Mouse (Mus musculus) hindbrain, postnatal 0 days (tissue): ENCODE measurements around the gene Cyct. TPM values are rescaled to one million over a fixed set of nuclear protein-coding genes. Genes with fewer than 3 reads are reported as not detected.

ENCODE experiments used
- ATAC-seq: fragments of 200-750 bp; cut with Nextera tagmentation; 2 replicates; pipeline ENCODE4 v1.8.0; 2017; ENCODE audit warnings: mild to moderate bottlenecking, moderate TSS enrichment, moderate library complexity
- DNase-seq: peaks from one replicate; pipeline ENCODE4 v3.0.0-alpha.2; 2015; ENCODE audit warnings: low spot score
- H3K27ac ChIP-seq: fragments of 300-500 bp; sonication (generic); 2 replicates; pipeline ENCODE4 v1.5.1; 2014; ENCODE audit warnings: mild to moderate bottlenecking
- H3K27me3 ChIP-seq: fragments of 300-500 bp; sonication (generic); 2 replicates; pipeline ENCODE4 v1.6.1; 2014; ENCODE audit warnings: low read length, mixed read lengths; ENCODE audit not compliant: insufficient read depth
- H3K36me3 ChIP-seq: fragments of 300-500 bp; sonication (generic); 2 replicates; pipeline ENCODE4 v1.6.1; 2014; ENCODE audit warnings: low read length, mixed read lengths; ENCODE audit not compliant: insufficient read depth
- H3K4me1 ChIP-seq: fragments of 300-500 bp; sonication (generic); 2 replicates; pipeline ENCODE4 v1.6.1; 2014; ENCODE audit warnings: antibody characterized with exemption, low read length, mixed read lengths; ENCODE audit not compliant: insufficient read depth
- H3K4me2 ChIP-seq: fragments of 300-500 bp; sonication (generic); 2 replicates; pipeline ENCODE4 v1.6.1; 2014; ENCODE audit warnings: low read depth, mild to moderate bottlenecking, low read length, moderate library complexity, mixed read lengths
- H3K4me3 ChIP-seq: fragments of 300-500 bp; sonication (generic); 2 replicates; pipeline ENCODE4 v1.5.1; 2014; ENCODE audit warnings: low read length
- H3K9ac ChIP-seq: fragments of 300-500 bp; sonication (generic); replicated peaks from 2 replicates; pipeline ENCODE4 v1.6.1; 2014; ENCODE audit warnings: mild to moderate bottlenecking, low read length, moderate library complexity, mixed read lengths
- H3K9me3 ChIP-seq: fragments of 300-500 bp; sonication (generic); 2 replicates; pipeline ENCODE4 v1.6.1; 2016; ENCODE audit warnings: low read length, mixed read lengths
- CTCF ChIP-seq: IDR thresholded peaks from 2 replicates; pipeline ENCODE4 v1.5.1; 2016; ENCODE audit warnings: antibody characterized with exemption, control low read depth, low read depth
- WGBS: fragments of 180-500 bp; shearing (Covaris S2); extraction: QIAGEN DNeasy Blood & Tissue Kit; methylation state at CpG from one replicate; pipeline ENCODE4 v1.1.7; 2014; 5-methylcytosine and 5-hydroxymethylcytosine counted together
- polyA plus RNA-seq: library from polyadenylated mRNA; unstranded; fragments of >200 nt; fragmentation: Nextera tagmentation; extraction: Ambion mirVana; gene quantifications from 2 replicates; pipeline ENCODE4 v1.2.1, GENCODE M21; 2015
- total RNA-seq: library from RNA; depleted of rRNA; stranded (reverse); fragments of >200 nt; gene quantifications from 2 replicates; pipeline ENCODE4 v1.2.3, GENCODE M21; 2014

Cyct gene
- total and polyA plus RNA-seq, 2 experiments from 2014 or later = 0.31 TPM; not detected in 1

DNA sequence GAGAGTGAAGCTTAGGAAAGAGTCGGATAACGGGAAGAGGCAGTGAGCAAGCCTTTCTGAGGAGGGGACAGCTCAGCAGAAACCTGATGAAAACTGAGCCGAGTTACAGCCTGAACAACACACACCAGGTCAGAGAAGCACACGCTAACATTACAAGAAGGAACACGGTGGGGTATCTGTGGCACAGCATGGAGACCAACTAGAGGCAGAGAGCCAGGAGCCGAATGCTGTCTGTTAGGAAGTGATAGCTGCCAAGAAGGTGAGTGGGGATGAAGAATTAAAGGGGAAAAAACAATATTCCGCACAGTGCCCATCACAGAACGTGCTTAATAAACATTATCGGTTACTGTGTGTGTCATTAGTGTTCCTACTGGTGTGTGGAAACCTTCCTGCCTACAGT, 18.1 kb downstream of the Cyct start:
- WGBS = 69% methylated on average over 9 of the region's 9 CpGs
- H3K27ac ChIP-seq = no peak overlapping the region
- H3K4me2 ChIP-seq = no peak overlapping the region
- no peak overlapping the region for H3K4me3 ChIP-seq
- H3K9me3 ChIP-seq = no peaks in the 10 kb centered on the region
- H3K27me3 ChIP-seq = no peaks in the 10 kb centered on the region
- no peak for TF ChIP-seq CTCF
- ATAC-seq = no peak
- H3K9ac ChIP-seq = no peak overlapping the region
- H3K4me1 ChIP-seq = no peaks in the 10 kb centered on the region
- H3K36me3 ChIP-seq = no peaks in the 10 kb centered on the region
- peak; percentile 28 for DNase-seq

DNA sequence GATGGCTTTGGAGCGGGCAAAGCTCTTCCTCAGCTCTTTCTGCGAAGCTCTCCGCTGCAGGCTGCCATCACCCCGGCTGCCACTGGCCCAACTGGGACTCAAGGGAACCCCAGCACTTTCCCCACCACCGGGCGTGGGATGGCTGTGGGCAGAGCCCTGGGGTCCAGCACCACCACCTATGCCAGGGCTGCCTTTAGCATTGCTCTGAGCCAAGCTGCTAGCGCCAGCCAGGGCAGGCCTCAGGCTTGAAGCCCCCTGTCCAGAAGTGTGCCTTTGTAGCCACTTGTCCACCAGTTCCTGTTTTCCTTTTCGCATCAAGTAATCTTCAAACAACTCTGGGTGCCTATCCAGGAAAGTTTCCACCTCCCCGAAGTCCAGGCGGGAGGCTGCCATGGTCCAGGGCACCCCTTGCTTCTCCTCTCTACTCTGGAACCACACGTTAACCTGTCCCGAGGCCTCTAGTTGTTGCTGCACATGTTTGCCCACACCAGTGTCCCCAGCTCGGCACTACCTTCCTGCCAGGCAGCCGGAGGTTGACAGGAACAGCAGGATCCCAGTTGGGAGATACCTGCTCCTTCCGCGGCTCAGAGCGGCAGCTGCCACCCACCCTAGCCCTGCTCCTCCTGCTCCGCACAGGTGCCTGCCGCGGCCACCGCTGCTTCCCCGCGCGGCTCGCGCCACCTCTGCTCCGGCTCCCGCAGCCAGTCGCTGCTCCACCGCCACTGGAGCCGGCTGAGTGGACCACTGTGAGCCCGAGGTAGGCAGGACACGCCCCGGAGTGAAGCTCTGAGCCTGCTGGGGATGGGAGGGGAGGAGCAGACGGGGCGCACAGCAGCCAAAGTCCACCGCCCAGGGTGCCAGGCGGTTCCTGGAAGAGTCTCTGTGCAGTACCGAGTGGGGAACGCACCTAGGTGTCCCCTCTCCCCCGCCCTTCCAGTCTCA, 21.8 kb downstream of the Cyct start, which contains the start of gene Pde11a:
TSS of gene Pde11a (minus strand) at position 560 of the 942 bp plus-strand sequence.
- H3K36me3 ChIP-seq = no peaks in the 10 kb centered on the region
- no peak within 1 kb of the TSS for H3K27ac ChIP-seq
- 20% methylated on average over 41 of the region's 41 CpGs for WGBS
- H3K9ac ChIP-seq = peak within 1 kb of the TSS; percentile 49
- H3K27me3 ChIP-seq = no peaks in the 10 kb centered on the region
- peak within 1 kb of the TSS; percentile 94 for H3K4me2 ChIP-seq
- TF ChIP-seq CTCF = no peak
- peak; percentile 14 for DNase-seq
- H3K4me1 ChIP-seq = no peaks in the 10 kb centered on the region
- H3K4me3 ChIP-seq = peak within 1 kb of the TSS; percentile 44
- no peaks in the 10 kb centered on the region for H3K9me3 ChIP-seq
- ATAC-seq = peak; percentile 62

DNA sequence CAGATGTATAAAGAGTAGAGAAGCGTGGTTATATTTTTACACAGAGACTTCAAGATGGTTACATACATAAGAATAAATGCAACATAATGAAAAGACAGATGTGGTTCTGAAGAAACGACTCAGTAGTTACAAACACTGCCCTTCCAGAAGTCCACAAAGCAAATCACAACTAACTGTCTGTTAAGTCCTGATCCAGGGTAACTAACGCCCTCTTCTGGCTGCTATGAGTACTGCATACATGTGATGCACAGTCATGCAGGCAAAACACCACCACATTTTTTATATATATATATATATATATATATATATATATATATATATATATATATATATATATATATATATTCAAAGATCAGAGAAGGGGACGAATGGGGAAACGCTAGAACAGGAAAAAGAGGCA, 25.7 kb downstream of the Cyct start:
- Histone ChIP-seq H3K4me3 (no peak overlapping the region), H3K9me3 (no peaks in the 10 kb centered on the region), H3K9ac (no peak overlapping the region), H3K27ac (no peak overlapping the region), H3K4me2 (no peak overlapping the region), H3K36me3 (no peaks in the 10 kb centered on the region), H3K4me1 (no peaks in the 10 kb centered on the region), H3K27me3 (no peaks in the 10 kb centered on the region)
- 77% methylated on average over 5 of the region's 5 CpGs for WGBS
- ATAC-seq = no peak
- DNase-seq = peak; percentile 49
- peak; percentile 49 for TF ChIP-seq CTCF

DNA sequence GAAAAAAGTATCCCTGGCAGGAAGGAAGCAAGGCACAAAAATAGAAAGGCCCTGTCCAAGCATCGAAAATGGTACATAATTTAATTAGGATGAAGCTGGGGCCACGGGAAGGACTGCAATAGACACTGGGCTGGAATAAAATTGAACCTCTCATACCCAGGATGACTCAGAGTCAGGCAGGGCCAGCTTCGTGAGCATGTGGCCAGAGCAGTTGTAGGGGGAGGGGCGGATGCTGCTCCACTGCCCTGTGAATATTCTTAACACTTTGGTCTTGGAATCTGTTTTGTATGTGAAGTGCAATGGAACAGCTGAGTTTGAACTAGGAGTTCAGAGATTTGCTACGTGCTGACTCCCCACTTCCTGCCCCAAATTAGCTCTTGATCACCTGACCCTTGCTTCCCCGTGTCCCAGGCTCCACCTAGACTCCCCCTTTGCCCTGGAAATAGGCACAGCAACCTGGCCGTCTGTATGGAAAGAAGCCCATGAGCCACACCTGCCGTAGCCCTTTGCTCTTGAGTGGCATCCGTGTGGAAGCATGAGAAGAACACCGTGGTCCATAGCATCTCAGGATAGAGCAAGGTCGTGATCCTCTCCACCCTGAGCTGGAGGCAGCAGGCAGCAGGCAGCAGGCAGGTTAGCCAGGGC, 28.0 kb downstream of the Cyct start:
- ATAC-seq (no peak), DNase-seq (no peak)
- H3K27ac ChIP-seq = no peak overlapping the region
- H3K9me3 ChIP-seq = no peaks in the 10 kb centered on the region
- H3K9ac ChIP-seq = no peak overlapping the region
- no peak for TF ChIP-seq CTCF
- no peak overlapping the region for H3K4me3 ChIP-seq
- H3K27me3 ChIP-seq = no peaks in the 10 kb centered on the region
- H3K36me3 ChIP-seq = no peaks in the 10 kb centered on the region
- no peaks in the 10 kb centered on the region for H3K4me1 ChIP-seq
- H3K4me2 ChIP-seq = no peak overlapping the region
- 79% methylated on average over 11 of the region's 11 CpGs for WGBS

DNA sequence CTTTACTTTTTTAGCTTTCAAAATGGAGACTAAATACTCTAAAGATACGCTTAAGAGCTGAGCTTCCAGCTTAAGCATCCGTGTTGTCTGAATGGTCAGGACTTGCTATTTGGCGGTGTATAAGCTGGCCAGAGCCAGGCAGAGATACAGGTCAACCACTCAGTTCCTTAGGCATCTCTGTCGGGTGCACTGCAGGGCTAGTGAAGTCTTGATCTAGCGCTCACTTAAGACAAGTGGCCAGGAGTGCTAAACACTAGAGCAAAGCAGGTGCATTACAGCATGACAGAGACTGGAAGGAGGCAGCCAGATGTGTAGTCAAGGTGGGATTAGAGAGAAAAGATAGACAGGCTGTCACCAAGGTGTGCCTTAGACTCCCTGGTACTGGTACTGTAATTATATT, 30.2 kb downstream of the Cyct start:
- Histone ChIP-seq H3K4me3 (no peak overlapping the region), H3K27ac (no peak overlapping the region), H3K36me3 (no peaks in the 10 kb centered on the region), H3K27me3 (no peaks in the 10 kb centered on the region), H3K4me1 (no peaks in the 10 kb centered on the region), H3K4me2 (no peak overlapping the region), H3K9me3 (no peaks in the 10 kb centered on the region), H3K9ac (no peak overlapping the region)
- WGBS = 94% methylated on average over 5 of the region's 5 CpGs
- ATAC-seq (no peak), DNase-seq (no peak)
- no peak for TF ChIP-seq CTCF

DNA sequence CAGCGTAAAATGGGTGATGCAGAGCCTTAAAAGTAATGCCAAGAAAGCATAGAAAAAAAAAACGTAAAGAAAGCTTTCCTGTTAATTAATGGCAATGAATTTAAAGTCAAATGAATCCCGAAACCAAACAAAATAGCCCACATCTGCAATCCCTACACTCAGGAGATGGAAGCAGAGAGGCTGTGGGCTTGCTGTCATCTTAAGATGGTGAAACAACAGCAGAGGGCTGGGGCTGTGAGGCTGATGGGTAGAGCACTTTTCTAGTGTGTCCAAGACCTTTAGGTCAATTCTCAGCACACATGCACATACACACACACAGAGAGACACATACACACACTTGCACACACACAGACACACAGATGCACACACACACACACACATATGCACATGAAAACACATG, 34.1 kb downstream of the Cyct start:
- Histone ChIP-seq H3K9me3 (no peaks in the 10 kb centered on the region), H3K27me3 (no peaks in the 10 kb centered on the region)

More for the DNA sequence above, 34.1 kb downstream of the Cyct start:
- no peak for DNase-seq
- Histone ChIP-seq H3K4me2 (no peak overlapping the region), H3K4me1 (no peaks in the 10 kb centered on the region), H3K4me3 (no peak overlapping the region), H3K9ac (no peak overlapping the region), H3K36me3 (no peaks in the 10 kb centered on the region), H3K27ac (no peak overlapping the region)
- ATAC-seq = no peak
- TF ChIP-seq CTCF = no peak
- WGBS = 85% methylated on average over 3 of the region's 3 CpGs
